Mouse (Mus musculus): ENCODE data around the gene H2-DMb2. TPM values are rescaled to one million over a fixed set of nuclear protein-coding genes. Genes with fewer than 3 reads are reported as not detected.

The H2-DMb2 gene
- total and polyA plus RNA-seq, 3 experiments, result 0.77 to 1.5 TPM; not detected in 1

DNA sequence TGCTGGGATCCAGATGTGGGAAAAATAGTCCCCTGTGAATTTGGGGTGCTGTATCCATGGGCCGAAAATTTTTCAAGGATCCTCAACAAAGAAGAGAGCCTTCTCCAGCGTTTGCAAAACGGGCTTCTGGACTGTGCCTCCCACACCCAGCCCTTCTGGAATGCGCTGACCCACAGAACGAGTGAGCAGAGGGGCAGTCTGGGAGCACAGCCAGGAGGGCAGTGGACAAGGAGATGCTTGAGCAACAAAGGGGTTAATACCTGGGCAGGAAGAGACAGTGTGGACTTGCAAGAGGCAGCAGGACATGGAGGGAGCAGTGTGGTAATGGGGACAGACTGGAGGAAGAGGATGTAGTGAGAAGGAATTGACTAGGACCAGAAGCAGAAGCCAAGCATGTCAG is 12.4 kb downstream of the H2-DMb2 start:
- H3K9ac ChIP-seq (ENCODE audit: control insufficient read depth, low read depth, low read length, poor library complexity, severe bottlenecking), result no peak overlapping the region
- H3K36me3 ChIP-seq (ENCODE audit: control insufficient read depth in 1 of 2, insufficient read depth in 2 of 2, low read length in 2 of 2), result no peaks in the 10 kb centered on the region
- H3K27ac ChIP-seq (ENCODE audit: control insufficient read depth, low read depth, low read length), result no peak overlapping the region
- no peaks in the 10 kb centered on the region for H3K4me1 ChIP-seq (ENCODE audit: control insufficient read depth in 1 of 2, insufficient read depth in 2 of 2, low read length in 2 of 2)
- H3K27me3 ChIP-seq (ENCODE audit: control insufficient read depth in 1 of 2, insufficient read depth in 2 of 2, low read length in 2 of 2), result no peaks in the 10 kb centered on the region
- no peak for TF ChIP-seq RCOR1 (IDR thresholded peaks at IDR 0.05; ENCODE audit: low read depth, low read length)
- no peak for TF ChIP-seq TBP (IDR thresholded peaks at IDR 0.05; ENCODE audit: low read depth, low read length)
- TF ChIP-seq GATA1 (IDR thresholded peaks at IDR 0.05; ENCODE audit: low read depth, low read length), result no peak
- TF ChIP-seq MXI1 (IDR thresholded peaks at IDR 0.05; ENCODE audit: low read depth, low read length), result no peak
- TF ChIP-seq JUND (IDR thresholded peaks at IDR 0.05; ENCODE audit: low read depth, low read length), result no peak
- TF ChIP-seq GABPA (IDR thresholded peaks at IDR 0.05; ENCODE audit: low read depth, low read length), result no peak
- TF ChIP-seq HCFC1 (IDR thresholded peaks at IDR 0.05; ENCODE audit: low read depth, low read length), result no peak
- TF ChIP-seq SMC3 (IDR thresholded peaks at IDR 0.05; ENCODE audit: low read depth, low read length), result no peak
- no peak for TF ChIP-seq RAD21 (IDR thresholded peaks at IDR 0.05; ENCODE audit: low read depth, low read length)
- no peak for TF ChIP-seq ZMIZ1 (IDR thresholded peaks at IDR 0.05; ENCODE audit: low read depth, low read length)
- no peak for TF ChIP-seq NRF1 (IDR thresholded peaks at IDR 0.05; ENCODE audit: insufficient read depth, low read depth, low read length, poor library complexity, severe bottlenecking)
- TF ChIP-seq MYB (IDR thresholded peaks at IDR 0.05; ENCODE audit: low read depth, low read length), result no peak
- no peak overlapping the region for H3K4me3 ChIP-seq (ENCODE audit: control insufficient read depth in 1 of 2, insufficient read depth in 1 of 2, low read depth in 2 of 2, low read length in 2 of 2)
- DNase-seq (ENCODE audit: low read depth, low spot score), result no peak
- H3K79me2 ChIP-seq (ENCODE audit: control insufficient read depth, insufficient read depth, low read length, poor library complexity), result no peaks in the 10 kb centered on the region
- H3K9me3 ChIP-seq (replicated peaks; ENCODE audit: insufficient read depth, low read length), result no peaks in the 10 kb centered on the region

DNA sequence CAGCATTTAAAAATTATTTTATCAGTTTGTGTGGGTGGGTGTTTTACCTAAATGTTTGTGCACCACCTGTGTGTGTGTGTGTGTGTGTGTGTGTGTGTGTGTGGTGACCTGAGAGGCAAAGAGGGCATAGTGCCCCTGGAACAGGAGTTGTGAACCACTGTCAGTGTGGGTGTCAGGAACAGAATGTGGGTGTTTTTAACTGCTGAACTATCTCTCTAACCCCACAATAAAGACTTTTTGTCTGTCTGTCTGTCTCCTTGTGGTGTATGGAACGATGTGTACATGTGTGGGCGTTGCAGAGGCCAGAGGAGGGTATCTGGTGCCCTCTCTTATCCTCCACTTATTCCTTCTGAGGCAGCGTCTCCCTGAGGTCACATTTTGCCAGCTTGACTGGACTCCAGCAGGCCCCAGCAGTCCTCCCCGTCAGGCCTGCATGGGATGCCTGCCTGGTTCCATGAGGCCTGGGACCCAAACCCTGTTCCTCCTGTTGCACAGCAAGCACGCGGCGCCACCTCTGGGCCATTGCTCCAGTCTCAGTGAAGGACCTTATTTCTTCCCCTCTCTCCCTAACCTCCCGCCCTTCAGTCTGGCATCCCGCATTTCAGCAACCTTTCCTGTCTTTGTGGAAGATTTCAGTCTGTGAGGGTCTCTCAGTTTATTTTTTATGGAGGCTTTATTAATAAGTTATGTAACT is 21.2 kb downstream of the H2-DMb2 start:
- Histone ChIP-seq H3K36me3 (ENCODE audit: control insufficient read depth in 1 of 2, insufficient read depth in 2 of 2, low read length in 2 of 2) (no peaks in the 10 kb centered on the region), H3K79me2 (ENCODE audit: control insufficient read depth, insufficient read depth, low read length, poor library complexity) (no peaks in the 10 kb centered on the region), H3K9me3 (replicated peaks; ENCODE audit: insufficient read depth, low read length) (no peaks in the 10 kb centered on the region), H3K9ac (ENCODE audit: control insufficient read depth, low read depth, low read length, poor library complexity, severe bottlenecking) (peak overlapping the region; percentile 22; the same call in 1 of the 2 replicates), H3K4me3 (ENCODE audit: control insufficient read depth in 1 of 2, insufficient read depth in 1 of 2, low read depth in 2 of 2, low read length in 2 of 2) (no peak overlapping the region), H3K27me3 (ENCODE audit: control insufficient read depth in 1 of 2, insufficient read depth in 2 of 2, low read length in 2 of 2) (no peaks in the 10 kb centered on the region), H3K4me1 (ENCODE audit: control insufficient read depth in 1 of 2, insufficient read depth in 2 of 2, low read length in 2 of 2) (peaks cover 2 to 4% of the 10 kb centered on the region in 2 experiments; a peak in 3 of 4 replicates), H3K27ac (ENCODE audit: control insufficient read depth, low read depth, low read length) (no peak overlapping the region)
- peak; percentile 76 for DNase-seq (ENCODE audit: low read depth, low spot score)
- TF ChIP-seq POLR2A (IDR thresholded peaks at IDR 0.05; ENCODE audit: control insufficient read depth in 1 of 2, insufficient read depth in 1 of 2, low read depth in 1 of 2, low read length in 2 of 2, poor library complexity in 1 of 2), result no peak
- TF ChIP-seq TCF12 (IDR thresholded peaks at IDR 0.05; ENCODE audit: low read depth, low read length), result no peak
- TF ChIP-seq MXI1 (IDR thresholded peaks at IDR 0.05; ENCODE audit: low read depth, low read length), result 0 out of 2 replicates have a peak, but pooled peaks have one; percentile 35
- TF ChIP-seq MAFK (IDR thresholded peaks at IDR 0.05; ENCODE audit: borderline replicate concordance, low read depth, low read length), result no peak
- peak; percentile 86 for TF ChIP-seq RAD21 (IDR thresholded peaks at IDR 0.05; ENCODE audit: low read depth, low read length)
- TF ChIP-seq USF2 (IDR thresholded peaks at IDR 0.05; ENCODE audit: borderline replicate concordance in 1 of 2, insufficient read depth in 1 of 2, low read depth in 1 of 2, low read length in 2 of 2), result no peak
- peak; percentile 85 for TF ChIP-seq ZC3H11A (IDR thresholded peaks at IDR 0.05; ENCODE audit: low read depth, low read length)
- TF ChIP-seq ZKSCAN1 (IDR thresholded peaks at IDR 0.05; ENCODE audit: low read depth, low read length), result no peak
- TF ChIP-seq CTCF (IDR thresholded peaks at IDR 0.05 in 2 of 3, conservative IDR thresholded peaks at IDR 0.05 in 1 of 3; ENCODE audit: control insufficient read depth in 1 of 3, insufficient read depth in 1 of 3, low read depth in 2 of 3, low read length in 3 of 3, poor library complexity in 1 of 3, severe bottlenecking in 1 of 3), result peak in 2 of 3 experiments; percentile 82 to 93; a peak in 5 of 6 replicates
- peak; percentile 93 for TF ChIP-seq SMC3 (IDR thresholded peaks at IDR 0.05; ENCODE audit: low read depth, low read length)
- no peak for TF ChIP-seq TBP (IDR thresholded peaks at IDR 0.05; ENCODE audit: low read depth, low read length)
- peak; percentile 66; the same call in 1 of the 2 replicates for TF ChIP-seq MAZ (IDR thresholded peaks at IDR 0.05; ENCODE audit: low read depth, low read length)
